Mouse (Mus musculus): ENCODE results near the gene Zbtb34.

Zbtb34 gene

GRCm38 (mm10) chr2:33430771-33431699, at the start of gene Zbtb34:
Zbtb34 (minus strand) TSS chr2:33431324.
- H3K27me3 ChIP-seq (ENCODE audit: control insufficient read depth, insufficient read depth, low read length, poor library complexity, severe bottlenecking): no peaks in the 10 kb centered on the region
- DNase-seq (ENCODE audit: low read depth, low spot score): peak; percentile 85
- H3K36me3 ChIP-seq (ENCODE audit: control insufficient read depth, insufficient read depth, low read length, poor library complexity, severe bottlenecking): no peaks in the 10 kb centered on the region

GRCm38 (mm10) chr2:33477961-33478755, 47.0 kb upstream of the Zbtb34 start:
- DNase-seq (ENCODE audit: low read depth, low spot score): no peak
- Histone ChIP-seq H3K27me3 (ENCODE audit: control insufficient read depth, insufficient read depth, low read length, poor library complexity, severe bottlenecking) (no peaks in the 10 kb centered on the region), H3K36me3 (ENCODE audit: control insufficient read depth, insufficient read depth, low read length, poor library complexity, severe bottlenecking) (no peaks in the 10 kb centered on the region)

GRCm38 (mm10) chr2:33475961-33476360, 44.8 kb upstream of the Zbtb34 start:
- DNase-seq (ENCODE audit: low read depth, low spot score): no peak
- Histone ChIP-seq H3K36me3 (ENCODE audit: control insufficient read depth, insufficient read depth, low read length, poor library complexity, severe bottlenecking) (no peaks in the 10 kb centered on the region), H3K27me3 (ENCODE audit: control insufficient read depth, insufficient read depth, low read length, poor library complexity, severe bottlenecking) (no peaks in the 10 kb centered on the region)

DNA sequence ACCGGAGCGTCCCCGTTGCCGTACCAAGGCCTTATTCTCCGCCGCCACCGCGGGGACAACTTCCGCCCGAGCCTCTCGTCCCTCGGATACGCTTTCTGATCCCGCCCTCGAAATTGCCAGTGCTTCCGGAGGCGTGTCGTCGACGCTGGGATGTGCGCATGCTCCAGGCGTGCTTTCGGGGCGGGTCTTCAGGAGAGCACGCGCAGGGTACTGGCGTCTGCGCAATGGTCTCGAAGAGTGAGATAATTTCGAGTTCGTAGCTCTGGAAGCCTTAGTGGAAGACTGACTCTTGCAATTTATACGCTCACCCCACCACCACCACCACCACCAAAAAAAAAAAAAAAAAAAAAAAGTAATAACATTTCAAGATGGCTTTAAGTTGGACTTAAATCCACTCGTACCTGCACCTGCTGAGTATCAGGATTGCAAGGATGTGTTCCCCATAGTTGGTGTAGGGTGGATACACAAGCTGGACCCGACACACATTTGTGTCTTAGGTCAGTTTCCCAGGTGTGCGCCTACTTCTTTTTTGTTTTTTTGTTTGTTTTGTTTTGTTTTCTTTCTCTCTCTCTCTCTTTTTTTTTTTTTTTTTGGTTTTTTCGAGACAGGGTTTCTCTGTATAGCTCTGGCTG, 37.5 kb upstream of the Zbtb34 start, which contains the start of gene Zbtb43:
TSS of gene Zbtb43 (minus strand) at position 94 of the 632 bp plus-strand sequence.
- DNase-seq (ENCODE audit: low read depth, low spot score): peak; percentile 97
- Histone ChIP-seq H3K27me3 (ENCODE audit: control insufficient read depth, insufficient read depth, low read length, poor library complexity, severe bottlenecking) (no peaks in the 10 kb centered on the region), H3K36me3 (ENCODE audit: control insufficient read depth, insufficient read depth, low read length, poor library complexity, severe bottlenecking) (peaks cover 2% of the 10 kb centered on the region; the same call in 1 of the 2 replicates)

DNA sequence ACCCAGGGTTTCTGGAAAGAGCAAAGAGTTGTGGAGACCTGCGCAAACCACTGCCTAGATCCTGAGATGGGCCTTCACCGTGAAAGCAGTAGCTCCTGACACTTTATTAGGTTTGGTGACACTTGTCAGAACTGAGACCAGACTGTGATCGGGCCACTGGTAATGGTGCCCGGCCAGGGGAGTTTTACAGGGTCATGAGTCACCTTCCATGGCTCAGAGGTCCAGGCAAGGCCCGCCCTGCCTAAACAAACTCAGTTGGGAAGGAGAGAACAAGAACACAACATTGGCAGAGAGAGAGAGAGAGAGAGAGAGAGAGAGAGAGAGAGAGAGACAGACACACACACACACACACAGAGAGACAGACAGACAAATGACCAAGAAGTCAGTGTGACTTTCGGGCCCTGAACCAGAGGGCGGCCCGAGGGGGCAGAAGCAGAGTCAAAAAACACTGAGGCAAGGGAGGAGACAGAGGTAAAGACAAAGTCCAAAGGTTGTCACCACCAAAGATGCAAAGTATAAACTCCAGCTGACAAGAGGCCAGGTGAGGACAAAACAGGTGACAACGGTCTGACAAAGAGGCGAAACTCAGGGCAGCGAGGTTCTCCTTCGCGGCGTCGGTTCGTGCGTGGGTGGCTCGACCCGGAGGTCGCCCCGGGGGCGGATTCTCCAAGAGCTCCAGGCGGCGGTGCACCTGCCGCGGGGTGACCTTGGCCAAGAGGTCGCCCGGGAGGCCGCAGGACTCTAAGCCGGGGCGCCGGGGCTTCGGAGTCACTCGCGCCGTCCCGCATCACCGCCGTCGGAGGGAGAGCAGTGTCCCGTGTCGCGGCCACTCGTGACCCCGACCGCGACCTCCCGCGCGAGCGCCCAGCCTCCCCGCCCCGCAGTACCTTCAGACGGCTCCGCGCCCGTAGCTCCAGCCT, 36.7 kb upstream of the Zbtb34 start:
- peak; percentile 15 for DNase-seq (ENCODE audit: low read depth, low spot score)
- Histone ChIP-seq H3K27me3 (ENCODE audit: control insufficient read depth, insufficient read depth, low read length, poor library complexity, severe bottlenecking) (no peaks in the 10 kb centered on the region), H3K36me3 (ENCODE audit: control insufficient read depth, insufficient read depth, low read length, poor library complexity, severe bottlenecking) (peaks cover 2% of the 10 kb centered on the region; the same call in 1 of the 2 replicates)

DNA sequence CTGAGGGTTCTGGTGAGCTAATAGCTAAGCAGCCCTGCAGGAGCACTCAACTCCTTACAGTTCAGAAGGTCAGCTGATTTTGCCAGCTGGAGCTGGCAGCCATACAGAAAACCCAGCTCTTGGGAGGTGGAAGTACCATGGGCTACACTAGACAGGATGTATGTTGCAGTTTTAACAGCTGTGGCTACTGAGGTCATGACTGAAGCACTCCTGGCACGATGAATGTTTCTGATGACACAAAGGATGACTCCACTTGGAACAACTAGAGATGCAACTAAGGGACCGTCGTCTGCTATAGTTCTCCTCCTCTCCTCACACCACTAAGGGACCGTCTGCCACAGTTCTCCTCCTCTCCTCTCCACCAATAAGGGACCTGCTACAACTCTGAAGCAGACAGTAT, 34.8 kb upstream of the Zbtb34 start:
- Histone ChIP-seq H3K36me3 (ENCODE audit: control insufficient read depth, insufficient read depth, low read length, poor library complexity, severe bottlenecking) (peaks cover 2% of the 10 kb centered on the region; the same call in 1 of the 2 replicates), H3K27me3 (ENCODE audit: control insufficient read depth, insufficient read depth, low read length, poor library complexity, severe bottlenecking) (no peaks in the 10 kb centered on the region)
- DNase-seq (ENCODE audit: low read depth, low spot score): no peak

DNA sequence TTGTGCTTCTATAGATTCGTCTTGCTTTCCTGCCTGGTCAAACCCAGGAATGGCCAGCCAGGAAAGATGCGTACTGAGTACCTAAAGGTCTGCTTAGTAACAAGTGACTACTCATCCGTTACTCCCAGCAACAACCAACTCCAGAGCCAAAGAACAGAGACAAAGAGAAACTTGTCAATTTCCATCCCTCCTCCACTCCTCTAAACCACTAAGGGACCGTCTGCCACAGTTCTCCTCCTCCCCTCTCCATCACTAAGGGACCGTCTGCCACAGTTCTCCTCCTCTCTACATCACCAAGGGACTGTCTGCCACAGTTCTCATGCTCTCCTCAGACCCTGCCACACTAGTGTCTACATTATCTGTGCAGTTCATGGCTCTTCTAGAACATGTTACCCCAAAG, 34.1 kb upstream of the Zbtb34 start:
- no peak for DNase-seq (ENCODE audit: low read depth, low spot score)
- no peaks in the 10 kb centered on the region for H3K27me3 ChIP-seq (ENCODE audit: control insufficient read depth, insufficient read depth, low read length, poor library complexity, severe bottlenecking)
- H3K36me3 ChIP-seq (ENCODE audit: control insufficient read depth, insufficient read depth, low read length, poor library complexity, severe bottlenecking): peaks cover 2% of the 10 kb centered on the region; the same call in 1 of the 2 replicates

DNA sequence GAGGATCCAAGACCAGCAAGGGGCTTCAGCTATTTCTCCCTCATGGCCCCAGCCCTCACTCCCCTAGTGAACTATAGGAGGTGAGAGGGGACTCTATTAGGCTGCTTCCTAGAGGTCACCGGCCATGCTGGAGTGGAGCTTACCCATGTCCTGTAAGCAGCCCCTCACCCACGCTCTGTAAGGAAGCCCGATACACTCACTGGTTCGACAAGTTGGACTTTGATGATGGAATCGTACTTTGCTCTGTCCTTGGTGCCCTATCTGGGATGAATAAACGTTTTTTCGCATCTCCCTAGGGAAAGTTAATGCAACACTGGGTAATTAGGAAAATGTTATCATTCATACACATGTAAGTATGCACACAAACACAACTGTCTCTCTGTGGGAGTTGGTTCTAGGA, 30.9 kb upstream of the Zbtb34 start:
- DNase-seq (ENCODE audit: low read depth, low spot score): no peak
- Histone ChIP-seq H3K36me3 (ENCODE audit: control insufficient read depth, insufficient read depth, low read length, poor library complexity, severe bottlenecking) (peaks cover 3% of the 10 kb centered on the region), H3K27me3 (ENCODE audit: control insufficient read depth, insufficient read depth, low read length, poor library complexity, severe bottlenecking) (no peaks in the 10 kb centered on the region)

DNA sequence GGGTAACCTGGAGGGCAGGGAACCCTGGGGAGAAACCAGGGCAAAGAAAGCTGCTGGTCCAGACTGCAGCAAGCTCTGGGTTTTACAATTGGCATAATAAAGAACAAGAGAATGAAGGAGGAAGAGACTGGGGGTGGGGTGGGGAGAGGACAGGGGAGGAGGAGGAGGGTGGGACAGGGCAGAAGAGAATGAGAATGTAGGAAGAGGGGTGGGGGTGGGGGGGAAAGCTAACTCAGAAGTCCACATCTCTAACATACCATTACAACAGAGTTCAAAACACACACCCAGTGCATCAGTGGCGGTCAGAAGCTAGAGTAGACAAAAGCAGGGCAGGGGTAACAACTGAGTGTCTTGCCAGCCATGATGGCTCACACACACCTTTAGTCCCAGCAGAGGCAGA, 29.9 kb upstream of the Zbtb34 start:
- DNase-seq (ENCODE audit: low read depth, low spot score): no peak
- Histone ChIP-seq H3K27me3 (ENCODE audit: control insufficient read depth, insufficient read depth, low read length, poor library complexity, severe bottlenecking) (no peaks in the 10 kb centered on the region), H3K36me3 (ENCODE audit: control insufficient read depth, insufficient read depth, low read length, poor library complexity, severe bottlenecking) (peaks cover 3% of the 10 kb centered on the region)

DNA sequence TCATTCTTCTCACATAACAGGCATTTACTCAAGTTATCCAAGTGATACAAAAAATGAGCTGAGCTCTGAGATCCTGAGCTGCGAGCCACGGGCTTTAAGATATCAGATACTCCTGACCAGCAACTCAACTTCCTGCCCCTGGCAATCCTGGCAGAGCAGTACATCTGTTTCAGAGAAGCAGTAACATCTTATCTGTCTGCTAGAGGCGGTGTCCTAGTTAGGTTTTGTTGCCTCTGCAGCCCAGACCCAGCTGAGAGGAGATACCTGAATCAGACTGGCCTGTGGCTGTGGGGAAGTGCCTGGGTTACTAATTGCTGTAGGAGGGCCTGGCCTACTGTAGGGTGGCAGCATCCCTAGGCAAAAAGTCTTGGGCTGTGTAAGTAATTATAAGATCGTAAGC, 28.5 kb upstream of the Zbtb34 start:
- no peak for DNase-seq (ENCODE audit: low read depth, low spot score)
- no peaks in the 10 kb centered on the region for H3K27me3 ChIP-seq (ENCODE audit: control insufficient read depth, insufficient read depth, low read length, poor library complexity, severe bottlenecking)
- H3K36me3 ChIP-seq (ENCODE audit: control insufficient read depth, insufficient read depth, low read length, poor library complexity, severe bottlenecking): peaks cover 6% of the 10 kb centered on the region

DNA sequence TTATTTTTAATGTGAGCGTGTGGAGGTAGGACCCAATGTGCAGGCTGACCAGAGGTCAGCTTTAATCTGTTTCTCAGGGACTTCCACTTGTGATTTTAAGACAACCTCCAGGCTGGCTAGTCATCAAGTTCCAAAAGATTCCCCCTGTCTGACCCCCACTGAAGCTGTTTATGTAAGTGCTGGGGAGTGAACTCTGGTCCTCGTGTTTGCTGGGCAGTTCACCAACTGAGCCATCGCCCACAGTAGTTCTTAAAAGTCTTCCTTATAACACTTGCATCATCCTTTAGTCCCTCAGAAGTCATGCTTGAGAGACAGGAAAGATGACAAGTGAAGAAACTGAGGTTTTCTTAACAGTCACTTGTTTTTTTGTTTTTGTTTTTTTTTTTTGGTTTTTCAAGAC, 25.6 kb upstream of the Zbtb34 start:
- Histone ChIP-seq H3K36me3 (ENCODE audit: control insufficient read depth, insufficient read depth, low read length, poor library complexity, severe bottlenecking) (peaks cover 14% of the 10 kb centered on the region), H3K27me3 (ENCODE audit: control insufficient read depth, insufficient read depth, low read length, poor library complexity, severe bottlenecking) (no peaks in the 10 kb centered on the region)
- DNase-seq (ENCODE audit: low read depth, low spot score): no peak

- no peaks in the 10 kb centered on the region for H3K27me3 ChIP-seq (ENCODE audit: control insufficient read depth, insufficient read depth, low read length, poor library complexity, severe bottlenecking)
- DNase-seq (ENCODE audit: low read depth, low spot score): no peak
- H3K36me3 ChIP-seq (ENCODE audit: control insufficient read depth, insufficient read depth, low read length, poor library complexity, severe bottlenecking): peaks cover 14% of the 10 kb centered on the region
Measured at GRCm38 (mm10) chr2:33456242-33456641, 25.1 kb upstream of the Zbtb34 start.

- DNase-seq (ENCODE audit: low read depth, low spot score): no peak
- Histone ChIP-seq H3K27me3 (ENCODE audit: control insufficient read depth, insufficient read depth, low read length, poor library complexity, severe bottlenecking) (no peaks in the 10 kb centered on the region), H3K36me3 (ENCODE audit: control insufficient read depth, insufficient read depth, low read length, poor library complexity, severe bottlenecking) (peaks cover 14% of the 10 kb centered on the region)
Measured at GRCm38 (mm10) chr2:33455350-33455749, 24.2 kb upstream of the Zbtb34 start.

- H3K36me3 ChIP-seq (ENCODE audit: control insufficient read depth, insufficient read depth, low read length, poor library complexity, severe bottlenecking): peaks cover 14% of the 10 kb centered on the region
- no peaks in the 10 kb centered on the region for H3K27me3 ChIP-seq (ENCODE audit: control insufficient read depth, insufficient read depth, low read length, poor library complexity, severe bottlenecking)
- DNase-seq (ENCODE audit: low read depth, low spot score): no peak
Measured at GRCm38 (mm10) chr2:33454816-33455215, 23.7 kb upstream of the Zbtb34 start.

Measured in splenic B cell, adult 2 months (primary cell).